Comparison of ENCODE assay signal across 8 mouse cellular contexts in genomic region chr2:52858529-52859465, GRCm38 (mm10). TPM values are rescaled to one million over a fixed set of nuclear protein-coding genes. Genes with fewer than 3 reads are reported as not detected.
DNase-seq lines count a peak whose midpoint lies in the region; TF ChIP-seq lines count a peak whose summit lies in the region.

No protein-coding gene starts in this region.

- under 1% methylated on average over 46 of the region's 46 CpGs for WGBS in embryonic facial prominence, embryonic 10.5 days

- H3ac ChIP-seq in myocyte (ENCODE audit: control insufficient read depth, insufficient read length): peak overlapping the region; percentile 34

- H3K4me1 ChIP-seq in embryonic facial prominence, embryonic 10.5 days: peaks cover 43% of the 10 kb centered on the region

- peak overlapping the region; percentile 76 for H3K4me2 ChIP-seq in myocyte (ENCODE audit: low read depth)

- H3K36me3 ChIP-seq in embryonic facial prominence, embryonic 10.5 days (replicated peaks): 0 out of 2 replicates have a peak, but pooled peaks cover 5% of the 10 kb centered on the region
- H3K36me3 ChIP-seq in myocyte (ENCODE audit: control insufficient read depth, insufficient read depth): no peaks in the 10 kb centered on the region

- peak; percentile 41 for DNase-seq in right cerebral cortex, adult 18-20 months
- no peak for DNase-seq in right cerebral cortex, postnatal 36 days (ENCODE audit: low spot score in 2 of 2)
- peak; percentile 71 for DNase-seq in embryonic facial prominence, embryonic 10.5 days (ENCODE audit: low spot score)
- DNase-seq in heart, adult 8-10 months (ENCODE audit: low spot score): peak; percentile 37
- peak; percentile 58 for DNase-seq in kidney, adult 18-20 months
- peak; percentile 21 for DNase-seq in liver
- DNase-seq in thymus, postnatal 4 days: peak; percentile 46

- no peaks in the 10 kb centered on the region for H3K27me3 ChIP-seq in embryonic facial prominence, embryonic 10.5 days (replicated peaks; ENCODE audit: low read depth, poor library complexity, severe bottlenecking)
- no peaks in the 10 kb centered on the region for H3K27me3 ChIP-seq in myocyte (ENCODE audit: control insufficient read depth, insufficient read depth, insufficient read length)

- H3K79me2 ChIP-seq in myocyte (ENCODE audit: control insufficient read depth, insufficient read depth): peaks cover 8% of the 10 kb centered on the region

- H3K27ac ChIP-seq in embryonic facial prominence, embryonic 10.5 days (replicated peaks): peak overlapping the region; percentile 97

- no peaks in the 10 kb centered on the region for H3K9me3 ChIP-seq in embryonic facial prominence, embryonic 10.5 days

- peak overlapping the region; percentile 98 for H3K4me3 ChIP-seq in embryonic facial prominence, embryonic 10.5 days
- H3K4me3 ChIP-seq in myocyte: peak overlapping the region; percentile 48

- TF ChIP-seq POLR2A in myocyte (IDR thresholded peaks at IDR 0.05; ENCODE audit: insufficient read length, low read depth): no peak

TF ChIP-seq in myocyte, 11 proteins besides CTCF, POLR2A, EP300 and RAD21:
- TF ChIP-seq MAX (IDR thresholded peaks at IDR 0.05; ENCODE audit: low read depth) (no peak), CEBPB (IDR thresholded peaks at IDR 0.05; ENCODE audit: insufficient read depth, poor library complexity, severe bottlenecking) (no peak), USF1 (IDR thresholded peaks at IDR 0.05; ENCODE audit: low read depth) (no peak), POLR2AphosphoS2 (IDR thresholded peaks at IDR 0.05; ENCODE audit: insufficient read length, low read depth) (no peak), TCF3 (IDR thresholded peaks at IDR 0.05; ENCODE audit: insufficient read length, low read depth) (no peak), MYOD1 (IDR thresholded peaks at IDR 0.05; ENCODE audit: control insufficient read depth in 1 of 3, insufficient read length in 2 of 3, low read depth in 2 of 3) (peak in 1 of 3 experiments; percentile 16), TCF12 (IDR thresholded peaks at IDR 0.05; ENCODE audit: insufficient read depth, poor library complexity, severe bottlenecking) (no peak), MYOG (IDR thresholded peaks at IDR 0.05; ENCODE audit: control insufficient read depth in 1 of 3, insufficient read depth in 1 of 3, insufficient read length in 2 of 3, low read depth in 2 of 3) (peak in 2 of 3 experiments; percentile 10 to 63), SRF (IDR thresholded peaks at IDR 0.05; ENCODE audit: control insufficient read depth, insufficient read length, low read depth) (no peak), E2F4 (IDR thresholded peaks at IDR 0.05; ENCODE audit: insufficient read depth) (no peak), REST (IDR thresholded peaks at IDR 0.05; ENCODE audit: insufficient read depth, insufficient read length) (peak; percentile 34)

RNA-seq across cellular contexts. Expression of gene Fmnl2, which starts 1.1 kb away (rescaled TPM):
- 6.0 and 7.3 TPM in 2 replicates for polyA plus RNA-seq in embryonic facial prominence, embryonic 10.5 days (2016; fragmentation: Nextera tagmentation; extraction: Ambion mirVana)
- total RNA-seq in heart, adult 8-10 months (2022): 1 to 10 TPM; 4.4 to 5.0 (median 4.8) TPM
- 2.8 TPM for polyA plus RNA-seq in myocyte (2012; fragmentation: generic; extraction: Trizol)

Comparison
In these comparisons a context has a peak if more than half of its experiments do, and no peak if none do; other contexts are left out.
1. DNase-seq: peak in right cerebral cortex, adult 18-20 months (single experiment), embryonic facial prominence, embryonic 10.5 days (single experiment), heart, adult 8-10 months (single experiment), kidney, adult 18-20 months (single experiment), liver (single experiment) and thymus, postnatal 4 days (single experiment); none in right cerebral cortex, postnatal 36 days (0 of 2).